Mouse (Mus musculus) brain, embryonic 18.5 days (tissue): Measurements from ENCODE around the gene Gm7792.
"Not testable (repeated sequence)": the region's sequence is repeated elsewhere in the genome, so short reads cannot be mapped to it uniquely, and the experiment has no call there.

Source experiments
- DNase-seq: peaks from one replicate; pipeline ENCODE4 v3.0.0-alpha.2; 2012; ENCODE audit warnings: low read depth, low spot score

Gm7792 gene

GRCm38 (mm10) chr5:93843476-93843875 is at the start of gene Gm7792:
Gene Gm7792, plus strand, starts transcription at chr5:93843776.
- DNase-seq = not testable (repeated sequence)
